Mouse (Mus musculus) forebrain, postnatal 0 days (tissue): ENCODE data around the gene Tent5b. TPM values are rescaled to one million over a fixed set of nuclear protein-coding genes. Genes with fewer than 3 reads are reported as not detected.

Experiments
- ATAC-seq: fragments of 200-750 bp; cut with Nextera tagmentation; 2 replicates; pipeline ENCODE4 v1.8.0; 2017; ENCODE audit warnings: mild to moderate bottlenecking, moderate library complexity
- DNase-seq: peaks from one replicate; pipeline ENCODE4 v3.0.0-alpha.2; 2015
- H3K27ac ChIP-seq: fragments of 300-500 bp; sonication (generic); 2 replicates; pipeline ENCODE4 v1.5.1; 2014; ENCODE audit warnings: low read depth, mild to moderate bottlenecking, antibody characterized with exemption, low read length, moderate library complexity, mixed read lengths
- H3K27me3 ChIP-seq: fragments of 300-500 bp; sonication (generic); 2 replicates; pipeline ENCODE4 v1.6.1; 2014; ENCODE audit warnings: mild to moderate bottlenecking, low read length, mixed read lengths; ENCODE audit not compliant: insufficient read depth
- H3K36me3 ChIP-seq: fragments of 300-500 bp; sonication (generic); 2 replicates; pipeline ENCODE4 v1.6.1; 2014; ENCODE audit warnings: mild to moderate bottlenecking, moderate library complexity; ENCODE audit not compliant: insufficient read depth
- H3K4me1 ChIP-seq: fragments of 300-500 bp; sonication (generic); 2 replicates; pipeline ENCODE4 v1.6.1; 2014; ENCODE audit warnings: antibody characterized with exemption; ENCODE audit not compliant: insufficient read depth
- H3K4me2 ChIP-seq: fragments of 300-500 bp; sonication (generic); 2 replicates; pipeline ENCODE4 v1.6.1; 2014; ENCODE audit warnings: low read depth, mild to moderate bottlenecking, moderate library complexity
- H3K4me3 ChIP-seq: fragments of 300-500 bp; sonication (generic); 2 replicates; pipeline ENCODE4 v1.5.1; 2014; ENCODE audit warnings: low read depth, low read length, mixed read lengths
- H3K9ac ChIP-seq: fragments of 300-500 bp; sonication (generic); 2 replicates; pipeline ENCODE4 v1.6.1; 2014; ENCODE audit warnings: mild to moderate bottlenecking
- H3K9me3 ChIP-seq: fragments of 300-500 bp; sonication (generic); 2 replicates; pipeline ENCODE4 v1.6.1; 2016; ENCODE audit warnings: low read length
- CTCF ChIP-seq: sonication (generic); IDR thresholded peaks from 2 replicates; pipeline ENCODE4 v1.5.1; 2016; ENCODE audit warnings: antibody characterized with exemption, control low read depth, low read depth
- WGBS: fragments of 180-500 bp; shearing (Covaris S2); extraction: QIAGEN DNeasy Blood & Tissue Kit; methylation state at CpG from one replicate; pipeline ENCODE4 v1.1.7; 2014; 5-methylcytosine and 5-hydroxymethylcytosine counted together
- polyA plus RNA-seq: library from polyadenylated mRNA; unstranded; fragments of >200 nt; fragmentation: Nextera tagmentation; extraction: Ambion mirVana; gene quantifications from 2 replicates; pipeline ENCODE4 v1.2.1, GENCODE M21; 2015
- total RNA-seq: library from RNA; depleted of rRNA; stranded (reverse); fragments of >200 nt; gene quantifications from 2 replicates; pipeline ENCODE4 v1.2.3, GENCODE M21; 2014

The Tent5b gene
- total and polyA plus RNA-seq, 2 experiments from 2014 or later = 0.31 to 0.62 TPM

DNA sequence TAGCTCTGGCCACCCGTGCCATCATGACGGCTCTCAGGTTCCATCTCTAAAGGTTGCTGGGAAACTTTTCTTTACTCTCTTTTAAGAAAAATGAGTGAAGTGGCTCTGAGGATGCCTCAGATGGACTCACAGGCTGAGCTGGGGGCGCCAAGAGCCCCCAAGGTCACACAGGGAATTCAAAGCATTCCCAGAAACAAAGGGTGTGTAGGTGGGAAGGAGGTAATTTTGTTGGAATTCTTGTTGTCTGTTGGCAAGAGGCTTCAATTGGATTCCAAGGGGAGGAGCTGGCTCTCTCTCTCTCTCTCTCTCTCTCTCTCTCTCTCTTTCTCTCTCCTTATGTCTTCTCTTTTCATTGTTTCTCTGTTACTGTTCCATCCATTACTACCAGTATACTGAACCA is 37.7 kb upstream of the Tent5b start:
- 31% methylated on average over 3 of the region's 3 CpGs for WGBS
- H3K27ac ChIP-seq = peak overlapping the region; percentile 67; the same call in 1 of the 2 replicates
- DNase-seq (no peak), ATAC-seq (no peak)
- no peak for TF ChIP-seq CTCF
- no peaks in the 10 kb centered on the region; the same call in 1 of the 2 replicates for H3K27me3 ChIP-seq
- peaks cover 13% of the 10 kb centered on the region for H3K4me1 ChIP-seq
- no peak overlapping the region for H3K4me2 ChIP-seq
- H3K4me3 ChIP-seq = no peak overlapping the region
- no peaks in the 10 kb centered on the region for H3K36me3 ChIP-seq
- no peak overlapping the region for H3K9ac ChIP-seq
- no peaks in the 10 kb centered on the region for H3K9me3 ChIP-seq

DNA sequence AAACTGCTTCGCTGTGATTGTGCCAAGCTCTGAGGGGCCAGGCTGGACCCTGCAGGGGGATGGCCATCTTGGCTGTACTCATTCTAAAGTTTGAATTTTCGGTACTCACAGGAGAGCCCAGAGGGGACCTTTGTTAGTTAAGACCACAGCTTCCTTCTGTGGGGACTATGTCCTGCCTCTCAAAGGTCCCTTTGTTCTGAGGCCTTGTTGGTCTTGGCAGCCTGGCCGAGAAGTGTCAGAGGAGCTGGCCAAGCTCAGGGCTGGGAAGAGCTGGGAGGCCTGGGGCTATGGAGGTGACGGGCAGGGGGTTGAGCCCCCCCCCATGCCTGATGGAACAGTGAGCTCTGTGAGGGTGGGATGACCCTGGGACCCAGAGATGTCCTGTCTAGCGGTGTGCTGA is 36.8 kb upstream of the Tent5b start:
- H3K27me3 ChIP-seq = no peaks in the 10 kb centered on the region; the same call in 1 of the 2 replicates
- no peak overlapping the region for H3K4me2 ChIP-seq
- no peak for TF ChIP-seq CTCF
- DNase-seq (peak; percentile 26), ATAC-seq (peak; percentile 59)
- no peak overlapping the region for H3K9ac ChIP-seq
- no peaks in the 10 kb centered on the region for H3K36me3 ChIP-seq
- 40% methylated on average over 5 of the region's 5 CpGs for WGBS
- no peak overlapping the region for H3K4me3 ChIP-seq
- H3K27ac ChIP-seq = peak overlapping the region; percentile 67
- no peaks in the 10 kb centered on the region for H3K9me3 ChIP-seq
- H3K4me1 ChIP-seq = peaks cover 13% of the 10 kb centered on the region

DNA sequence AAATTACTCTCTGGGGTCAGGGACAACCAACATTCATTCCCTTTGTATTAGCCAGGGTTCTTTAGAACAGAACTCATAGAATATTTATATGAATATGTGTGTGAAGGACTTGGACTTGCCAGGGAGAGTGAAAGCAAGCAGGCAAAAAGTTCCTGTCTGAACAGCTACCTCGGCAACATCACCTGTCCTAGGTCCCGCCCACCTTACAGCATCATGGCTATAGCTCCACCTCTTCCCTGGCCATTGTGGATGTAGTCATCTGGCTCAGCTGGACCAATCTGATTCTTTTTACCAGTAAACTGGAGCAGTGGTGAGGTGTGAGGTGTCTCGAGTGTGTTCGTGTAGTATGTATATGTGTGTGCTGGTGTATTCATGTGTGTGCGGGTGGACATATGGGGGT is 34.2 kb upstream of the Tent5b start:
- H3K27me3 ChIP-seq = no peaks in the 10 kb centered on the region; the same call in 1 of the 2 replicates
- no peak for DNase-seq
- H3K9me3 ChIP-seq = no peaks in the 10 kb centered on the region
- H3K4me3 ChIP-seq = no peak overlapping the region
- H3K27ac ChIP-seq = no peak overlapping the region
- no peaks in the 10 kb centered on the region for H3K4me1 ChIP-seq
- H3K4me2 ChIP-seq = no peak overlapping the region
- no peak overlapping the region for H3K9ac ChIP-seq
- no peak for ATAC-seq
- no peaks in the 10 kb centered on the region for H3K36me3 ChIP-seq
- TF ChIP-seq CTCF = no peak
- 94% methylated on average over 5 of the region's 5 CpGs for WGBS

DNA sequence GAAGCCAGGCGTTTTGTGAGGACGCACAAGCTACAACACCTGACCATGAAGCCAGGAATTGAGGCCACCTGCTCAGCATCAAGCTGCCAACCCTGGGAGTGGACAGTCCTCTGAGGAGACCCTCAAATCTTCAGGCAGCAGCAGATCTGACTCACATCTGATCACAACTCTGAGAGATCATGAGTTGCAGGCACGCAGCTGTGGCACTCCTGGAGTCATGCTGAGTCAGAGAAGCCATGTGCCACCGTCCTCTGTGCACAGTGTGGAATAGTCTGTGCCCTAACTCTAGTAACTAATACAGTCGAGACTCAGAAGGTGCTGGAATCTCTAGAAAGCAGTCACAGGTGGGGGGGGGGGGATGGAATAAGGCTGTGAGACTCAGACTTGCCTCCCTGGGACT is 32.6 kb upstream of the Tent5b start:
- no peak overlapping the region for H3K4me2 ChIP-seq
- WGBS = 61% methylated on average over 5 of the region's 5 CpGs
- H3K27me3 ChIP-seq = no peaks in the 10 kb centered on the region; the same call in 1 of the 2 replicates
- H3K27ac ChIP-seq = no peak overlapping the region
- H3K9me3 ChIP-seq = no peaks in the 10 kb centered on the region
- no peak for TF ChIP-seq CTCF
- DNase-seq = no peak
- H3K9ac ChIP-seq = no peak overlapping the region
- no peak for ATAC-seq
- no peaks in the 10 kb centered on the region for H3K4me1 ChIP-seq
- no peak overlapping the region for H3K4me3 ChIP-seq
- no peaks in the 10 kb centered on the region for H3K36me3 ChIP-seq

DNA sequence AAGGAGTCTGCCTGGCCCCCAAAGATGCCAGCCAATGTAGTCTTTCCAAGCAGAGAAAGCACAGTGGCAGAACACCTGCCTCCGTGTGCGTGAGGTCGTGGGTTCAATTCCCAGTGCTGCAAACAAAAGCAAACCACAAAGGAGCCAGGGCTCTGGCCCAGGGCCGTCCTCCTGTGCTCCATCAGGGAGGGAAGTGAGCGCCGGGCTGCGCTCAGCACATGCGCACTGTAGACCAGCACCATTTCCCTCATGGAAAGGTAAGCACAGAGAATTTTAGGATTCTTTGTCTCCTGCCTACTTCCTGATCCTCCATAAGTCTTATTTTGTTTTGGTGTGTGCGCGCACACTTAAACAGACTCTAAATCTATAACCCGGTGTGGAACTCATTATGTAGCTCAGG is 32.0 kb upstream of the Tent5b start:
- no peak overlapping the region for H3K4me3 ChIP-seq
- no peak overlapping the region for H3K27ac ChIP-seq
- no peak overlapping the region for H3K9ac ChIP-seq
- no peaks in the 10 kb centered on the region for H3K9me3 ChIP-seq
- no peak overlapping the region for H3K4me2 ChIP-seq
- WGBS = 75% methylated on average over 11 of the region's 11 CpGs
- no peaks in the 10 kb centered on the region; the same call in 1 of the 2 replicates for H3K27me3 ChIP-seq
- H3K36me3 ChIP-seq = no peaks in the 10 kb centered on the region
- DNase-seq = no peak
- ATAC-seq = no peak
- TF ChIP-seq CTCF = no peak
- no peaks in the 10 kb centered on the region for H3K4me1 ChIP-seq

DNA sequence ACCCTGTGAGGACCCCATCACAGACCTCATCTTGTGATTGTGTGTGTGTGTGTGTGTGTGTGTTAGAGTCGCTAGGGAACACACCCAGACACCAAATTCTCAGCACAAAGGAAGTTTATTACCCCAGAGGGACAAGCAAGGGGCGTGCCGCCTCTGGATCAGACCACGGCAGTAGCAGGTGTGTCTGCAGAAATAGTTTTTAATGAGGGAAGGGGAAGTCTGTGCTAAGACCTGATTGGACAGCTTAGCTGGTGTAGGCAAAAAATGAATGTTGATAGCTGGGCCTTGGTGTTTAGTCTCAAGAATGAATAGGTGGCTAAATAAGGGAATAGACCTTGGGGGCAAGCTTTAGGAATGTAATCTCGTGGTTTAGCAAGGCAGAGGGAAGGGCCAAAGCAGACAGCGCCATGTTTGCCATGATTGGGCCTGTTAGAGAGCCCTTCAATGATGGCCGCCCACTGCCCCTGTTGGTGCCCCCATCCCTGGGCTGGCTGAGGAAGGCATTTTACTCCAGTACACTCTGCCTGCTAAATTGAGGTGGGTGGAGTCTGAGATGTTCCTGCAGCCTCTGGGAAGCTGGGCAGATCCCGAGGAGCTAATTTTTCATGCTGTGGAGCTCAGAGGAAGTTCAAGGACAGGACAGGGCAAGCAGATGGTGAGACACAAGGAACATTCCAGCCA is 31.1 kb upstream of the Tent5b start:
- no peaks in the 10 kb centered on the region for H3K36me3 ChIP-seq
- no peak overlapping the region for H3K4me2 ChIP-seq
- H3K27me3 ChIP-seq = no peaks in the 10 kb centered on the region; the same call in 1 of the 2 replicates
- no peak for DNase-seq
- no peak for TF ChIP-seq CTCF
- H3K27ac ChIP-seq = no peak overlapping the region
- H3K4me3 ChIP-seq = no peak overlapping the region
- no peaks in the 10 kb centered on the region for H3K4me1 ChIP-seq
- no peaks in the 10 kb centered on the region for H3K9me3 ChIP-seq
- WGBS = 74% methylated on average over 8 of the region's 8 CpGs
- ATAC-seq = no peak
- no peak overlapping the region for H3K9ac ChIP-seq

DNA sequence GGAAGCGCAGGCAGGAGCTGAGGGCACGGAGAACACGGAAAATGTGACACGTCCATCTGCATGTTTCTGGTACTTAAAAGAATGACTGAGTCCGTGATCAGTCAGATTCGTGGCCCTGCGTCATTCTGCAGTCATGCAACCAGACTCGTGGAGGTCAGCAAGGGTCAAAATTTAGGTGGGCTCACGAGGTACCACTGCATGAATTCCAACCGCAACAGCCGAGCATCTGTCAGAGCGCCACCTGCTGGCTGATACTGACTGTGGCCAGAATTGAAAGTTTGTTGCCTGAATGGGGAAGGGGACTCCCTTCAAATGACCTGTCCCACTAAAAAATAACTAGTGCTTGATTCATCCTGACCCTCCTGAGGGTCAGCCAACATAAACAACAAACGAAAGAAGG is 30.2 kb upstream of the Tent5b start:
- Histone ChIP-seq H3K27ac (no peak overlapping the region), H3K27me3 (no peaks in the 10 kb centered on the region; the same call in 1 of the 2 replicates), H3K4me3 (no peak overlapping the region), H3K36me3 (no peaks in the 10 kb centered on the region), H3K9me3 (no peaks in the 10 kb centered on the region), H3K4me2 (0 out of 2 replicates have a peak overlapping the region, but pooled peaks have one; percentile 8), H3K9ac (no peak overlapping the region), H3K4me1 (no peaks in the 10 kb centered on the region)
- 14% methylated on average over 13 of the region's 13 CpGs for WGBS
- no peak for ATAC-seq
- TF ChIP-seq CTCF = peak; percentile 86
- peak; percentile 66 for DNase-seq
